Mouse (Mus musculus): ENCODE measurements at regions not wholly inside any gene's neighbourhood (a gene's known extent, or its start where the extent isn't known, plus 50 kb on each side); places are given as distances from the start of the nearest gene placed in this dataset.
A peak's percentile ranks its signal among the peaks of the same experiment; 100 is the strongest.

DNA sequence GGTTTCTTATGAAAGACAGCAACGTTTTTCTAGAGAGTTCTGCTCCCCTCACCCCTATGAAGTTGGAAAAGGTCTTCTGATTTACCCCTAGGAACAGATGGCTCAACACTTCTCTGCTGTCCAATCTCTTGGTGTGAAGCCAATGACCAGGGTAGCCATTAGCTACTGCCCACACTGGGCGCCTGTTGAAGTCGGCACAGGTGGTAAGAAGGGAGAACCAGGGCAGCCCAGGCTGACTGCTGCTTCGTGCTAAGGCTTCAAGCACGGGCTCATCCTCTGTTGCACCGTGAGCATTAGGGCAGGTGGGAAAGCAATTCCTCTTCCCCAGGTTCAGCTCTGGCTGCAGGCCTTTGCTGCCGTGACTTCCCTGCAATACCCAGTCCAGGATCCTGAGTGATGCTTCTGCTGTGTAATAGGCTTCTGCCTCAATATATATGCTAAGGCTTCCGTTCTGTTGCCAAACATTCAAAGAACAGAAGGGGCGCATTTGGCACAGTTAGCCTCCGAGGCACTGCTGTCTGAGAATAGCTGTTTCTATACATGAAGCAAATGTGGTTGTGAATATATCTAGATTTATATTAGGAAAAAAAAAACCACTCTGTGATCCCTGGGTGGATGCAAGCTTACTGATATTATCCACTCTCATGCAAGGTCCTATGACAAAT lies 76.4 kb upstream of the Atp5g3 start:
- no peak for DNase-seq (ENCODE audit: low spot score)
- Histone ChIP-seq H3K9me3 (no peaks in the 10 kb centered on the region), H3K4me3 (no peak overlapping the region), H3K27me3 (replicated peaks; ENCODE audit: low read depth, poor library complexity, severe bottlenecking) (peaks cover 29% of the 10 kb centered on the region), H3K4me1 (peaks cover 8% of the 10 kb centered on the region), H3K36me3 (replicated peaks) (no peaks in the 10 kb centered on the region), H3K27ac (replicated peaks) (no peak overlapping the region)
- 90% methylated on average over 10 of the region's 10 CpGs for WGBS

DNA sequence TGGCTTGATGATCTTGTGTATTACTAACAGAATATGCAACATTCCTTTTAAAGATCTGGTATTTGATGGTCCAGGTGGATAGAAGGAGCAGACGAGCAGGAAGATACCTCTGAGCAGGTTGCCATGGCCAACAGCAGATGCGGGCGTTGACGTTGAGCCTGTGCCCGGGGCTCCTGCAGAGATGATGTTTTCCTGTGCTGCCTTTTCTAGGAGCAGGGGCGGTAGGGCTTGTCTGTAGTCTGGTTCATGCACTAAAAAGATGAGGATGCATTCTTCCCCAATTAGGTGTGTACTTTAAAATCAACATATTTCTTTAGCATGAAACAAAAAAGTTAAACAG lies 74.8 kb upstream of the Atp5g3 start:
- DNase-seq (ENCODE audit: low spot score): no peak
- no peak overlapping the region for H3K27ac ChIP-seq (replicated peaks)
- no peaks in the 10 kb centered on the region for H3K36me3 ChIP-seq (replicated peaks)
- H3K9me3 ChIP-seq: no peaks in the 10 kb centered on the region
- 83% methylated on average over 6 of the region's 6 CpGs for WGBS
- H3K4me3 ChIP-seq: no peak overlapping the region
- peaks cover 8% of the 10 kb centered on the region for H3K4me1 ChIP-seq
- peaks cover 30% of the 10 kb centered on the region for H3K27me3 ChIP-seq (replicated peaks; ENCODE audit: low read depth, poor library complexity, severe bottlenecking)

DNA sequence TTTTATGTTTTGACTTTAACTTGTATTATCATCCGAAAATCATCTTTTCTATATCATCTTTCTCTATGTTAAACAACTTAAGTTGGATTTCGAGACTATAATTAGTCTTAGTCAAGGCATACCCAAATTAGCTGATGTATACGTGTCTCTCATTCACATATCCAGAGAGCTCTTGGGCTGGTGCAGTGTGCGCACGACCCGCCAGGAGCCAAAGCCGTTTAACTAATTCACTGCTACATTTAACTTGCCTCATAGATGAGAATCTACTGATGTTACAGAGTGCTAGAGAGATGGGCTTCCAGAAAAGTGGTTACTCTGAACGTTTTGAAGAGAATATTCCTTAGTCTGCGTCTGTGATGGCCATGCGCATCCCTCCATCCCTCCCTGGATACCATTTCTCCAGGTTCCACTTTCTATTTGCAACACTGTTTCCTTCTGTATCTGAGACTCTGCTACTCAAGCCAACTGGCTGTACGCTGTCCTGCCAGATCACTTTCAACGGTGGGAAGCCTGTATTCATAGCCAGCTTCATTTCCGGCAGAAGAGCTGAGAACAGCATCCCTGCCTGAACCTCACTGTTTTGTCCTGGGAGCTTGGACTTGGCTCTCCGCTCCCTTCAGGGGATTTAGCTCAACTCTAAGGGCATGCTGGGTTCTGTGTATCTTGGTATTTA lies 74.2 kb upstream of the Atp5g3 start:
- no peak overlapping the region for H3K4me3 ChIP-seq
- WGBS: 82% methylated on average over 14 of the region's 14 CpGs

DNA sequence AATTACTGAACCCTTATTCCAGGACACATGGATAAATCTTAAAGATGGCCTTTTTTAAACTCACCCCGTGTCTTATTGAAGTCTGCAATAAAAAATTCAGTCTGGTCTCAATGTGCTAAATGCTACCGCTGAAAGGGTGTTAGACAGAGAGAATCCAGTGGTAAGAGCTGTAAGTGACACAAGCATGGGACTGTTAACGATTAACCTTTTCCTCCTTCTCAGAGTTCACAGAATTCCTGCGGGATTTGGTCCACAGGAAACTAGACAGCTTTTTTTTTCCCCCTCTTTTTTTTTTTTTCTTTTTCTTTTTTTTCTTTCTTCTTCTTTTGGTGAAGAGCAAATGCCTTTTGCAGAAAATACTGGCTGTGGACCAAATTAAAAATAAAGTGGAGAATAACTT lies 72.0 kb upstream of the Atp5g3 start:
- Histone ChIP-seq H3K27me3 (replicated peaks; ENCODE audit: low read depth, poor library complexity, severe bottlenecking) (peaks cover 56% of the 10 kb centered on the region), H3K9me3 (no peaks in the 10 kb centered on the region), H3K4me3 (no peak overlapping the region), H3K4me1 (peaks cover 13% of the 10 kb centered on the region), H3K36me3 (replicated peaks) (no peaks in the 10 kb centered on the region), H3K27ac (replicated peaks) (no peak overlapping the region)
- WGBS: 32% methylated on average over 4 of the region's 4 CpGs
- DNase-seq (ENCODE audit: low spot score): no peak

More for the DNA sequence above, 74.2 kb upstream of the Atp5g3 start:
- Histone ChIP-seq H3K36me3 (replicated peaks) (no peaks in the 10 kb centered on the region), H3K27ac (replicated peaks) (no peak overlapping the region), H3K27me3 (replicated peaks; ENCODE audit: low read depth, poor library complexity, severe bottlenecking) (peaks cover 35% of the 10 kb centered on the region), H3K4me1 (peaks cover 8% of the 10 kb centered on the region), H3K9me3 (no peaks in the 10 kb centered on the region)
- DNase-seq (ENCODE audit: low spot score): no peak

DNA sequence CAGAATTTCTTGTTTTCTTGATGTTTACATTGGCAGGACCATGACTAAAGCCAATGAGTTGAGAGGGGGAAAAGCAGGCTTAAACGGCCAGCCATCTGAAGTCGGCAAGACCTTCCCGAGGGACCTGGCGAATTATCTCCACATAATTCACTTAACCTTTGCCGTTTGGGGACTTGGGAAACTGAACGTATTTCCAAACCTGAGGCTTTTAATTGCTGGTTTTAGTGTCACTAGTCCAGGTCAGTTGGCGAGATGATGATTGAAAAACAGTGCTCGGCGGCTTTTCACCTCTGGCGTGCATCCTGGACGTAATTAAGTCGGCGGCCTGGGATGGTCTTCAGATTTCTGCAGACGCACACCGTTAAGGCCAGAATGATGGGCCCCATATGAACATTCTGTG lies 66.9 kb upstream of the Atp5g3 start:
- H3K27me3 ChIP-seq (replicated peaks; ENCODE audit: low read depth, poor library complexity, severe bottlenecking): peaks cover 52% of the 10 kb centered on the region
- WGBS: 29% methylated on average over 15 of the region's 15 CpGs
- H3K4me3 ChIP-seq: 0 out of 2 replicates have a peak overlapping the region, but pooled peaks have one; percentile 21
- peak; percentile 58 for DNase-seq (ENCODE audit: low spot score)
- H3K27ac ChIP-seq (replicated peaks): no peak overlapping the region
- peaks cover 24% of the 10 kb centered on the region for H3K4me1 ChIP-seq
- H3K9me3 ChIP-seq: no peaks in the 10 kb centered on the region
- H3K36me3 ChIP-seq (replicated peaks): no peaks in the 10 kb centered on the region

DNA sequence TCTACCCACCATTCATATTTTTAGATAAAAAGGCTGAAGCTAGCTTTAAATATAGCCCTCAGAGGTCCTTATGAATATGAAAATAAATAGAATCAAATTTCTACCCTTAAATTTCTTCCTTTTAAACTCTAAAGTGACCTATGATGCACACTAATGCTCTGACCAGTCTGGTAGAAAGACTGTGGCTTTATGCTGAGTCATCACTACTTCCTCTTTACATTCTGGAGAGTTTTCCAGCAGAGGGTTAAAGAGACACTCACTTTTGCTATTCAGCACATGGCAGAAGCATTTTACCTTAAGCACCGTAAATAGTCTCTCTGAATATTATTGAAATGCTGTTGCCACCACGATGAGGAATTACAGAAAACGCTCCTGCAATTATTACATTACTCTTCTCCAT lies 62.6 kb upstream of the Atp5g3 start:
- peaks cover 57% of the 10 kb centered on the region for H3K27me3 ChIP-seq (replicated peaks; ENCODE audit: low read depth, poor library complexity, severe bottlenecking)
- H3K4me1 ChIP-seq: peaks cover 18% of the 10 kb centered on the region
- DNase-seq (ENCODE audit: low spot score): no peak

DNA sequence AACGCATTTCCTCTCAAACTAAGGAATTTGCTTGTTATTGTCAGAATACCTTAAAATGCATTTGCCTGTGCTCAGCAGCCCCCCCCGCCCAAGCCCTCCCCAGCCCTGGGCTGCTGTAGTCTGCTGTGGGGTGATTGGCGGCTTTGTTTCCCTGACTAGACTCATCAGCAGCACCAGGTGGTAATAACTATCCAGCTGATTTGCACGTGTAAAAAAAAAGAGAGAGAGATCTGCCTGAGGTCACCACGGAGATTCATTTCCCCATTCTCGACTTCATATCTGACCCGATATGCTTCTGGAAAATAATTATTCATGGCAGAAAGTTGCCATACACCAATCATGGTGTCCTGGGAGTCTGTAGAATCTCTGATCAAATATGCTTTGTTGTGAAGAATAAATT lies 56.5 kb upstream of the Atp5g3 start:
- no peak overlapping the region for H3K4me3 ChIP-seq
- H3K36me3 ChIP-seq (replicated peaks): no peaks in the 10 kb centered on the region
- no peaks in the 10 kb centered on the region for H3K9me3 ChIP-seq
- peaks cover 6% of the 10 kb centered on the region; the same call in 1 of the 2 replicates for H3K4me1 ChIP-seq
- DNase-seq (ENCODE audit: low spot score): no peak
- 70% methylated on average over 7 of the region's 7 CpGs for WGBS
- peaks cover 62% of the 10 kb centered on the region for H3K27me3 ChIP-seq (replicated peaks; ENCODE audit: low read depth, poor library complexity, severe bottlenecking)
- H3K27ac ChIP-seq (replicated peaks): no peak overlapping the region

More for the DNA sequence above, 62.6 kb upstream of the Atp5g3 start:
- Histone ChIP-seq H3K27ac (replicated peaks) (no peak overlapping the region), H3K4me3 (no peak overlapping the region), H3K36me3 (replicated peaks) (no peaks in the 10 kb centered on the region), H3K9me3 (no peaks in the 10 kb centered on the region)
- 69% methylated on average over 3 of the region's 3 CpGs for WGBS

DNA sequence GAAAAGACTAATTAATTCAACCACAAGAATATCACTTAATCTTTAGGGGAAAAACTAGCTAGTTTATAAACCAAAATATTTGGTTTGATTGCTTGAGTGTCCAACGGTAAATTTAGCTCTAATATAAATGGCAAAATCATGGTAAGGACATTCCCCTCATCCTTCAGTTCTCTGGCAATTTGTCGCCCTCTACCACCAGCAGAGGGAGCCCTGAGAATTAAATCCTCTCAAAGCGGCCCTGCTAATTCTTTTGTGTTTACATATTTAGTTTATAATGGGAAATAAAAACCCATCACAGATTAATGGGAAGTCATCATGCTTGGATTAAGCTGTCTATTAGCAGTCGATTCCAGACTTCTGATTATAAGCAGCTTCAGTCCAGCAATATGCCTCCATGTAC lies 54.5 kb upstream of the Atp5g3 start:
- H3K4me1 ChIP-seq: peaks cover 6% of the 10 kb centered on the region; the same call in 1 of the 2 replicates
- DNase-seq (ENCODE audit: low spot score): peak; percentile 46
- H3K27ac ChIP-seq (replicated peaks): no peak overlapping the region
- H3K27me3 ChIP-seq (replicated peaks; ENCODE audit: low read depth, poor library complexity, severe bottlenecking): peaks cover 44% of the 10 kb centered on the region
- WGBS: 17% methylated on average over 4 of the region's 4 CpGs
- no peaks in the 10 kb centered on the region for H3K9me3 ChIP-seq
- no peaks in the 10 kb centered on the region for H3K36me3 ChIP-seq (replicated peaks)
- no peak overlapping the region for H3K4me3 ChIP-seq

All from embryonic facial prominence, embryonic 10.5 days (tissue).